Mouse (Mus musculus): ENCODE results near the gene Zfp759.
"Not testable (repeated sequence)": the region's sequence is repeated elsewhere in the genome, so short reads cannot be mapped to it uniquely, and the experiment has no call there.

GRCm38 (mm10) chr13:67166122-67166521 is 44.7 kb downstream of the Zfp759 start:
- not testable (repeated sequence) for TF ChIP-seq POLR2A (IDR thresholded peaks at IDR 0.05; ENCODE audit: borderline replicate concordance, insufficient read depth, low read length); CTCF (IDR thresholded peaks at IDR 0.05; ENCODE audit: borderline replicate concordance, insufficient read depth, low read depth, low read length)
